Mouse (Mus musculus): ENCODE results near the gene Muc3.

DNA sequence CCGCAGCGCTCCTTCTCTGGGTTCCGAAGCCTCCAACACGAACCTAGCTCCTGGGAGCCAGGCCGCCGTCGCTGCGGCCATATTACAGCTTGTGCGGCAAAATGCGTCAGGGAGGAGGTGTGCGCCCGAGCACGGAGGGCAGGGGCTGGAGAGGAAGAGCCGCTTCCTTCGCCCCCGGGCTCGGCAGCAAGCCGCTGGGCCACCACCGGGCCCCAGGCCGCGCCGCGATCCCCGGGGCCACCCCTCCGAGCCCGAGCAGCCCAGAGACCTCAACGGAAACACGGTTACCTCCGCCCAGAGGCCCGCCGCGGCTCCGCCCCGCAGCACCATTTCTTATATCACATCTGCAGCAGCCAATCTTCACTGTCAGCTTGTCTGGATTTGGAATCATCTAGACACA, 40.2 kb upstream of the Muc3 start:
- TF ChIP-seq POLR2A (IDR thresholded peaks at IDR 0.05; ENCODE audit: borderline replicate concordance, extremely low read depth, low read depth, low read length) (no peak), CTCF (IDR thresholded peaks at IDR 0.05; ENCODE audit: insufficient read depth, low read length) (no peak)
